Mouse (Mus musculus): ENCODE results near the gene Ces1e.

Ces1e gene

DNA sequence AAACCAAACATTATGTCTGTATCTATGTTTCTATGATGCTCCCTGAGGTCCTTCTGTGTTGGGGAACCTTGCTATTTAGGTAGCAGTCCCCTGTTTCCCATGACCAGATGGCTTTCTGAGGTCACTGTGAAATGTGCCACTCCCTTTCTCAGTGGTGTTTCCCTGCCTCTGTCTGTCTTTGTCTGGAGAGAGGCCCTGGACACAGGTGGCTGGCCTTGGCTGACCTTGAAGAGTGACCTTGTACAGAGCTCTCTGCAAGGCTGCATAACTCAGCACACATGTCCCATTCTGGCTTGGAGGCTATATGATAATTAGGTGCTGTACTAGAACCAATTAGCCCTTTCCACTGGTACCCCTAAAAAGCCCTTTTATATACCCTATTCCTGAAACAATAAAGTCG is 52.8 kb downstream of the Ces1e start:
- DNase-seq (ENCODE audit: low spot score in 2 of 2), result no peak

DNA sequence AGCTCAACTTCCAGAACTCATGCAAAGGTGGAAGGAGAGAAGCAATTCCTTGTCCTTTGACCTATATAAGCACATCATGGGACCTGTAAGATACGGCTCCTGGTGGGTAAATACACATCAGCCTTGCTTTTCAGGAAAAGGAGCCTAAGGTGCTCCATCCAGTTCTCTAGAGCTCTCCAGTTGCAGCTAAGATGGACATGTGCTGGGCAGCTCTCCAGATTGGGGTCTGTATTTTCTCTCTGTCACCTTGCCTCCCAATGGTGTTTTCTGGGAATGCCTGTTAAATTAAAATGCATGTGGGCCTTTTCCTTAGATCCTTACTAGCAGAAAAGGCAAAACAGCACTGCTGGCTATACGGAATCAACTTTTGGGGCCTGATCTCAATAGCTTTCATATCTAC is 54.9 kb downstream of the Ces1e start:
- no peak for DNase-seq (ENCODE audit: low spot score in 2 of 2)

DNA sequence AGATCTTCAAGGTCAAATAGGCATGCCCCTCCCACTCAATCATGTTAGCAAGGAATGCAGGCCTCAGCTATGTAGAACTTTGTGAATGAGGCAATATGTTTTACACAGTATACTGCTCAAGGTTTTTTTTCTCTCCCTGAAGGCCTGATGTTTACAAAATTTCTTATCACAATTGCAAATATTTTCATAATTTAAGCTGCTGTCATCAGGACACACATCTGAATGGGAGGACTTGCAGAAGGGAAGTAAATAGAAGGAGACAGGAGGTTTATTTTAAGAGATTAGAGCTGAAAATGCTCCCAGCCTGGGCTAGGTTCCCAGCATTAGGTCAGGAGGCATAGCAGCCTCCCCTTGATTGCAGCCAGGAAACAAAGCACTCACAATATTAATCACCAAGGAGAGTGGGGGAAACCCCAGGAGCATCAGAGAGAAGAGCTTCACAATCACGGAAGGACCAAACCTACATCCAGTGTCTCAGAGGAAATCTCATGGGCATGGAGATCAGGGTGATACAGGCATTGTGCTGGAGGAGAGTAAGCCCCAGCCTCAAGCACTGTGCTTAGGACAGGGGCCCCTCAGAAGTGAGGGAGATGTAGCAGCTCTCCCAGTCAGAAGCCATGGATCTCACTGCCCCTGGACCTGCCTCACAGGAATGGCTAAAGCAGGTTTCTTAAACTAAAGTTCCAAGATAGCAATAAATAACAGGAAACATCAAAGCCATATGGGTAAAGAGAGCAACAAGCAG is 57.4 kb downstream of the Ces1e start:
- no peak for DNase-seq (ENCODE audit: low spot score in 2 of 2)

DNA sequence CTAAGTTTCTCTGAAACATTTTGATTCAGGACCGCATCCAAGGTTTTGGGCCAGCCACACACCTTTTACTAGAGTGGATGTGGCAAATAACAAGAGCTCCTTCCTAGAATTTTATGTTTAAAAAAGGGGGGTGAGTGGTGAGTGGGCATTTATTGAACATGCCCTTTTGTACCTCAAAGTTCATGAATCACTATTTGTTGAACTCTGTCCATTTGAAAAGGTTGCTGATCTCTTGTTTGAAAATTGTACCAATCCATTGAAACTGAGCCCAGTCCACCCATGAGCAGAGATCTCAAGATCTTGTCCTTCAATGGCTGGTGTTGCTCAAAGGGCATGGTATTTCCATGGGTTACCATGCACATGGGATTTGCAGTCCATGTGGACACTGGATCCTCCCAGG is 66.1 kb downstream of the Ces1e start:
- DNase-seq (ENCODE audit: low spot score in 2 of 2), result no peak

DNA sequence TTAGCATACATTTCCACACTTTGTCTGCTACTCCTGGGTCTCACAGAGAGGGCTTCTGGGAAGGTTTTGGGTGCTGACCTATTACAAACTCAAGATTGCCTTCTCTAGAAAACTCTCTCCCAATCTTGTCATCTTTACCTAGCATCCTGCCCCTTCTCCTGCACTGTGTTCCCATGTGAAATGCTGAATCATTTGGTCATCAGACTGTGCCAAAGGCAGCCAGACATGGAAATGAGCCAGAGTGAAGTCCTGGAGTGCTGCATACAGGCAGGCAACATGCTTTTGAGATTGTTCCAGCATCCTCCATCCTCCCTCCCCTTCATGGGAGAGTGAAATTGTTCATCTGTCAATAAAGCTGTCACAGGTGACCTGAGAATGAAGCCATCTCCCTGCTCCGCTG is 78.0 kb downstream of the Ces1e start:
- DNase-seq (ENCODE audit: low spot score in 2 of 2), result no peak

Measured in right cerebral cortex, postnatal 36 days (tissue).